Mouse (Mus musculus) kidney, adult 2 months (tissue): ENCODE results near the gene Dhx30.

ENCODE experiments used
- CTCF ChIP-seq: fragments of 200-500 bp; conservative IDR thresholded peaks from 2 replicates; pipeline ENCODE4 v1.5.1; 2011; ENCODE audit warnings: low read depth, mild to moderate bottlenecking, control low read depth, low read length, moderate library complexity, mixed read lengths; ENCODE audit not compliant: insufficient read depth, insufficient read length
- POLR2A ChIP-seq: fragments of 200-500 bp; IDR thresholded peaks from one replicate; pipeline ENCODE4 v1.6.1; 2011; ENCODE audit warnings: low read depth, low read length, control low read depth

- TF ChIP-seq POLR2A (no peak), CTCF (no peak)
Measured at GRCm38 (mm10) chr9:110159036-110159435, 41.4 kb upstream of the Dhx30 start.
